Mouse (Mus musculus) CD4-positive, CD25-positive, alpha-beta regulatory T cell, adult 9 weeks (primary cell): ENCODE measurements around the gene Olfr221. TPM values are rescaled to one million over a fixed set of nuclear protein-coding genes. Genes with fewer than 3 reads are reported as not detected.

Source experiments
- polyA plus RNA-seq: library from polyadenylated mRNA; unstranded; fragments of 100-300 nt; shearing (Covaris generic); gene quantifications from one replicate; pipeline ENCODE4 v1.2.1, GENCODE M21; 2017

Olfr221 gene
- polyA plus RNA-seq = not detected

DNA sequence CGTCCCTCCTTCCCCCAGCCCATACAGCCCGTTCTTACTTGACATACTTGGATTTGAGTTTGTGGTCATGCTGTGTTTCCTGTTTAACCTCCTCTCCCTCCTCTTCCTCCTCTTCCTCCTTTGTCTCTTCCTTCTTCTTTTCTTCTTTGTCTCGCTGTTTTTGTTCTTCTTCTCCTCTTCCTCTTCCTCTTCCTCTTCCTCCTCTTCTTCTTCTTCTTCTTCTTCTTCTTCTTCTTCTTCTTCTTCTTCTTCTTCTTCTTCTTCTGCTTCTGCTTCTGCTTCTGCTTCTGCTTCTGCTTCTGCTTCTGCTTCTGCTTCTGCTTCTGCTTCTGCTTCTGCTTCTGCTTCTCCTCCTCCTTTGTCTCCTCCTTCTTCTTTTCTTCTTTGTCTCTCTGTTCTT lies at the start of gene Olfr221:
Olfr221 (minus strand) TSS at position 101 of the 400 bp plus-strand sequence.

DNA sequence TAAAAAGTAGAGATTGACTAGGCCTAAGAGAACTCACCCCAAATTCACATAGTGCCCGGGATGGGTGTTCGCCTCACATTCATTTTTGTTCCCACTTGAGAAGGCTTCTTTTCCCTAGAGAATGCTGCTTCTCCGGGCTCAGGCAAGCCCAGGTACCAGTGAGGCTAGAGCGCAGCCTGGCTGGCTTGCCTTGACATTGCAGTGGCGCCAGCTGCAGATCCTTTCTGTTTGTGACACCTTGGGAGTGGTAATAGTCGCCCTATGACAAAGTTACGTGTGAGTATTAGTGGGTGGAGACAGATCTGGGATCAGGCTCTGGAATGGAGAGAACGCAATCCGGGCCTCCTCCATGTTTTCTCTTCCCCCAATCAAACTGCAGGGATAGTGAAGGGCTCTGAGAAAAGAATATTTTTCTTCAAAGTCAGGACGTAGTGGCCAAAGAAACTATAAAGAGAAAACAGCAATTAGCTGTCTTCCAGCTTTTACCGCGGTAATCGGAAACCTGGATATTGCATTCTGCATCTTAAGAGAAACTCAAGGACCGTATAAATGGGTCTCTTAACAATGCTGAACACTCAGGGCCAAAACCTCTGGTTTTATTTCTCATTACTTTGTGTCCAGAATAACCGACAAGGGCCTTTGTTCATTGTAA lies 21.6 kb downstream of the Olfr221 start, which contains the start of gene Zfp219:
Zfp219 (minus strand) TSS at position 248 of the 652 bp plus-strand sequence.

DNA sequence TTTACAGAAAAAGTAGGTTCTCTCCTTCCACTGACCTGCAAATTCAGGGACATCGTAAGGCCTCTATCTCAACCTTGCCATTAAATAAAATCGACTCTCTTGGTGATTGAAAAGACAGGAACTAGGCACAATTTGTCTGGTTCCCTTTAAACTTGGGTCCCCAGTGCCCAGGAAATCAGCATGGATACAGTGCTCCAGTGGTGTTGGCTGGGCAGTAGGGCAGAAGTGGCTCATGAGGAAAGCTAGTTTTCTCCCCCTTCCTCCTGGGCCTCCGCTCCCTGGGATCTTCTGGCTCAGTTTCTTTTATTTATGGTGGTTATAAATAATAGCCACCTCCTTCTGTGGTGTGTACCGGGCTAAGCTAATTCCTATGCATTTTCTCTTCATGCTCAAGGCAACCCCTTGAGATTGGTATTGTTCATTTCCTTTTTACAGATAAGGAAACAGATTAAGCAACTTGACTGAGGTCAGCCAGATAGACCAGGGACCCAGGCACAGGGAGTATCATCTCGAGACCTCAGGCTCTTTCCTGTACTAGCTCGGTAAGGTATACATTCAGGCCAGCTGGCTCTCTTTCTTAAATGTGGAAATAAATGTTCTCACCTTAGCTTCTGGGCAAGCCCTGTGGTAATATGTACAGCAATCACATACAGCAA lies 26.7 kb downstream of the Olfr221 start, which contains the start of gene Tmem253:
Tmem253 (plus strand) TSS at position 214 of the 656 bp plus-strand sequence.

DNA sequence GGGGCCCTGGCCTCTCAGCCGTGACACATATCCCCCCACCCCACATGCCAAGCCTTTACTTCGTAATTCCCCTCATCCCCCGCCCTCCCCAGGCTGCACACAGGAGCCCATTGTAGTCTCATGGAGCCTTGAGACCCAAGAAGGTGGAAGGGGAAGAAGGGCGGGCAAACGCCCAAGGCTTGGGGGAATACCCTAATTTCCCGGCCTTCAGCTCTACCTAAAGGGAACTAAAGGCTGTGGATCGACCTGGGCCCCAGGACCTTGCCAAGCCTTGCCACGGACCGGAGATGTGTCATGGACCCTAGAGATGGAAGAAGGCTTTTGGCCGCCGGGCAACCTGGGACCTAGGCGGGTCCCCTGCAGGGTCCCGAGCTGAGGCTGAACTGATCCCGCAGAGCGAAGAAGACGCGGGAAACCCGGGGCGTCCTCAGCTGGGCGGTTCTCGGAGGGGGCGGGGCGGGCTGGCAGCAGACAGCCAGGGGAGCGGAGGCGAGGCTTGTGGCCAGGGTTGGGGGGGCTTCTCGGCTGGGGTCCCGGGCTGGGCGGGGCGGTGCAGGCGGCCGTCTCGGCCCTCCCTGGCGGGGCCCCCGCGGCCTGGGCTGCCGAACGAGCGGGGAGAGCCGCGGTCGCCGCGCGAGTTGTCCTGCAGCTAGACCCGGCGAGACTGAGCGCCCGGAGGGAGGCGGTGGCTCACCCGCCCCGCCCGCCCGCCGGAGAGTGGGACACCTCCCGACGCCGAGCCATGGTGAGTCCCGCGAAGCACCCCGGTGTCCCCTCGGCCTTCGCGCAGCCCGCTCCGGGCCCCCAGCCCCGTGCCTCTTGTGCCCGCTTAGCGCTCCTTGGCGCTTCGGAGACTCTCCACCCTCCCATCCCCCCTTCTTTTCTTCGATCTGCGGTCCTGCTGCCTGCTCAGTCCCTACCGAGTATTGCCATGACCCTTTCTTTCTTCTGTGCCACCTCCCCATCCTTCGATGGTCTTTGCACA lies 57.7 kb downstream of the Olfr221 start, which contains the start of gene Arhgef40:
Arhgef40 (plus strand) TSS at position 473 of the 985 bp plus-strand sequence.

Other genes with a start within 250 kb of the Olfr221 start
- gene AY358078, start 242.4 kb downstream of the Olfr221 start, polyA plus RNA-seq = not detected
- not detected for gene Ear6, start 188.8 kb downstream of the Olfr221 start, polyA plus RNA-seq
- 124 TPM for gene Mettl17, start 157.6 kb downstream of the Olfr221 start, polyA plus RNA-seq
- 0.50 TPM for gene Slc39a2, start 149.6 kb downstream of the Olfr221 start, polyA plus RNA-seq
- 50.3 TPM for gene Ndrg2, start 128.3 kb downstream of the Olfr221 start, polyA plus RNA-seq
- gene Tppp2, start 124.0 kb downstream of the Olfr221 start, polyA plus RNA-seq = not detected
- not detected for gene Rnase13, start 119.7 kb downstream of the Olfr221 start, polyA plus RNA-seq
- gene Arhgef40, start 57.7 kb downstream of the Olfr221 start, polyA plus RNA-seq = 1.3 TPM
- not detected for gene Tmem253, start 26.8 kb downstream of the Olfr221 start, polyA plus RNA-seq
- 4.4 TPM for gene Zfp219, start 21.7 kb downstream of the Olfr221 start, polyA plus RNA-seq
- gene Hnrnpc, start 61.6 kb upstream of the Olfr221 start, polyA plus RNA-seq = 478 TPM
- 6.6 TPM for gene Rpgrip1, start 68.2 kb upstream of the Olfr221 start, polyA plus RNA-seq
- gene Supt16, start 155.0 kb upstream of the Olfr221 start, polyA plus RNA-seq = 31.0 TPM
- gene Chd8, start 215.3 kb upstream of the Olfr221 start, polyA plus RNA-seq = 56.7 TPM
- gene Tox4, start 236.7 kb upstream of the Olfr221 start, polyA plus RNA-seq = 110 TPM
- 30.4 TPM for gene Rab2b, start 237.1 kb upstream of the Olfr221 start, polyA plus RNA-seq